Mouse (Mus musculus): ENCODE data around the gene Rab15.

- TF ChIP-seq POLR2A (IDR thresholded peaks at IDR 0.05; ENCODE audit: borderline replicate concordance, extremely low read depth, low read depth, low read length) (no peak), CTCF (IDR thresholded peaks at IDR 0.05; ENCODE audit: insufficient read depth, low read length) (no peak)
These were observed 27.4 kb downstream of the Rab15 start, which contains the start of gene Gpx2 for GRCm38 (mm10) chr12:76795350-76795749.

Data from lung, adult 2 months (tissue).